Mouse (Mus musculus) stomach, postnatal 0 days (tissue): ENCODE measurements around the gene Ryk. TPM values are rescaled to one million over a fixed set of nuclear protein-coding genes. Genes with fewer than 3 reads are reported as not detected.

Experiments
- ATAC-seq: fragments of 200-750 bp; cut with Nextera tagmentation; 2 replicates; pipeline ENCODE4 v1.8.0; 2017; ENCODE audit not compliant: low FRiP score, low TSS enrichment
- DNase-seq: peaks from one replicate; pipeline ENCODE4 v3.0.0-alpha.2; 2016; ENCODE audit warnings: low spot score
- H3K27ac ChIP-seq: fragments of 300-500 bp; sonication (generic); replicated peaks from 2 replicates; pipeline ENCODE4 v1.5.1; 2014; ENCODE audit warnings: mild to moderate bottlenecking, control low read depth
- H3K27me3 ChIP-seq: fragments of 300-500 bp; sonication (generic); 2 replicates; pipeline ENCODE4 v1.6.1; 2014; ENCODE audit warnings: low read length; ENCODE audit not compliant: control insufficient read depth, insufficient read depth
- H3K36me3 ChIP-seq: fragments of 300-500 bp; sonication (generic); 2 replicates; pipeline ENCODE4 v1.6.1; 2014; ENCODE audit warnings: low read length, mixed read lengths; ENCODE audit not compliant: control insufficient read depth, insufficient read depth
- H3K4me1 ChIP-seq: fragments of 300-500 bp; sonication (generic); replicated peaks from 2 replicates; pipeline ENCODE4 v1.6.1; 2014; ENCODE audit warnings: antibody characterized with exemption; ENCODE audit not compliant: control insufficient read depth, insufficient read depth
- H3K4me2 ChIP-seq: fragments of 300-500 bp; sonication (generic); replicated peaks from 2 replicates; pipeline ENCODE4 v1.6.1; 2014; ENCODE audit warnings: low read depth, mild to moderate bottlenecking, control low read depth, moderate library complexity
- H3K4me3 ChIP-seq: fragments of 300-500 bp; sonication (generic); 2 replicates; pipeline ENCODE4 v1.5.1; 2014; ENCODE audit warnings: low read depth, low read length, control low read depth
- H3K9ac ChIP-seq: fragments of 300-500 bp; sonication (generic); 2 replicates; pipeline ENCODE4 v1.6.1; 2014; ENCODE audit warnings: mild to moderate bottlenecking, low read length, control low read depth, mixed read lengths
- H3K9me3 ChIP-seq: fragments of 300-500 bp; sonication (generic); 2 replicates; pipeline ENCODE4 v1.6.1; 2016; ENCODE audit warnings: low read length; ENCODE audit not compliant: control insufficient read depth
- CTCF ChIP-seq: IDR thresholded peaks from 2 replicates; pipeline ENCODE4 v1.5.1; 2016; ENCODE audit warnings: antibody characterized with exemption, low read depth, mild to moderate bottlenecking, moderate library complexity
- EP300 ChIP-seq: optimal IDR thresholded peaks from 2 replicates; pipeline ENCODE3; 2016; ENCODE audit warnings: antibody characterized with exemption
- WGBS: fragments of 180-500 bp; shearing (Covaris S2); extraction: QIAGEN DNeasy Blood & Tissue Kit; methylation state at CpG from one replicate; pipeline ENCODE4 v1.1.7; 2014; 5-methylcytosine and 5-hydroxymethylcytosine counted together
- polyA plus RNA-seq: library from polyadenylated mRNA; unstranded; fragments of >200 nt; fragmentation: Nextera tagmentation; extraction: Ambion mirVana; gene quantifications from 2 replicates; pipeline ENCODE4 v1.2.1, GENCODE M21; 2015

The Ryk gene
- polyA plus RNA-seq, 1 experiment from 2014 or later = 16.8 TPM

DNA sequence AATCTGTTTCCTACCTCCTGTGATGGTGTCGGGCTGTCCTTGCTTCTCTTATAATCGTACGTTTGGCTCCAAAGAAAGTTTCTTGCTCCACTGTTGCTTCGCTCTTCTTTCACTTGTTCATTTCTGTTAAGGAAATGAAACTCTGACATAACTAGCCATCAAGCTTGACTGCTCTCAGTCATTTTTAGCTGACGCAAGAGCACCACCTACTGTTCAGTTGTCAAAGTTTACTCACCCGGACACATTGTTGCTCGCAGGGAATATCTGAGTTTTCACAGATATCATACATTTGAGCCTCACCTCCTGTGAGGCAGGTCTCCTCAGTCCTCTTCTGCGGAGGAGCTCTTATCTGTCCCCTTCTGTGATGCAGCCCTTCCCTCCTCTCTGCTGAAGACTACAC lies 44.8 kb downstream of the Ryk start:
- DNase-seq (peak; percentile 68), ATAC-seq (0 out of 2 replicates have a peak, but pooled peaks have one; percentile 19)
- Histone ChIP-seq H3K36me3 (0 out of 2 replicates have a peak, but pooled peaks cover 6% of the 10 kb centered on the region), H3K4me1 (no peaks in the 10 kb centered on the region), H3K9me3 (no peaks in the 10 kb centered on the region), H3K9ac (no peak overlapping the region), H3K27ac (no peak overlapping the region), H3K4me3 (no peak overlapping the region), H3K4me2 (no peak overlapping the region), H3K27me3 (no peaks in the 10 kb centered on the region)
- TF ChIP-seq CTCF (peak; percentile 83), EP300 (no peak)
- WGBS = 58% methylated on average over 8 of the region's 8 CpGs

DNA sequence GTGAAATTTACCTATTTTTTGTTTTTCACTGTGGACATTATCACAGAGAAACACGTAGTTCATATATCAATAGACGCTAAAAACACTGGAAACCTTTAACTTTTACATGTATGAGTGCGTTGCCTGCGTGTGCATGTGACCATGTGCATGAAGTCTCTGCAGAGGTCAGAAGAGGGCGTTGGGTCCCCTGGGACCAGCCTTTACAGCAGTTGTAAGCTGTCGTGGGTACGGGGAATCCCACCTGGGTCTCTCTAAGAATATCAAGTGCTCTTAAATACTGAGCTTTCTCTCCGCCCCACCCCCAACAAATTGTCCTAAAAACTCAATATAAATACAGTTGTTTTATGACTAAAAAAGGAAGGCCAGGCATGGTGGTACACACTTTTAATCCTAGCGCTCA lies 50.0 kb downstream of the Ryk start:
- TF ChIP-seq CTCF (no peak), EP300 (no peak)
- Histone ChIP-seq H3K36me3 (no peaks in the 10 kb centered on the region; the same call in 1 of the 2 replicates), H3K9ac (no peak overlapping the region), H3K9me3 (no peaks in the 10 kb centered on the region), H3K27ac (no peak overlapping the region), H3K4me1 (no peaks in the 10 kb centered on the region), H3K4me2 (no peak overlapping the region), H3K27me3 (no peaks in the 10 kb centered on the region), H3K4me3 (no peak overlapping the region)
- no peak for ATAC-seq
- 86% methylated on average over 9 of the region's 9 CpGs for WGBS
- DNase-seq = no peak

DNA sequence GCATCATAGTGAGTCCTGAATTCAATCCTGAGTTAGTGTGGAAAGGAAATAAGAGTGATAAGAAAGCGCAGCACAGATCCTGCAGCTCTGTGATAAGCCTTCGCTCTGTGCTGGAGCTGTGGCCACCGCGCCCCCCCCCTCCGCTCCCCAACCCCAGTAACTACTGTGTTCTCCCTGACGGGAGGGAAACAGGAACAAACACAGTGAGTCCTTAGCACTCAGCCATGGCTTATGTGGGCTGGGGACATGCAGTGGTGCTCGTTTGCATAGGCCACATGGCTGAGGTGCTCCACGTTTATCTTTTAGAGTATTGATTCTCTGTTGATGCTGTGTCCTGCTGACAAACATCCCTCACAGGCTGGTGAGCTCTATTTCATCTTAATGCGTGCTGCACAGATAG lies 55.4 kb downstream of the Ryk start:
- no peak for ATAC-seq
- Histone ChIP-seq H3K27me3 (no peaks in the 10 kb centered on the region), H3K4me3 (no peak overlapping the region), H3K9me3 (no peaks in the 10 kb centered on the region), H3K4me1 (no peaks in the 10 kb centered on the region), H3K9ac (no peak overlapping the region), H3K27ac (no peak overlapping the region), H3K36me3 (peaks cover 8% of the 10 kb centered on the region; the same call in 1 of the 2 replicates), H3K4me2 (no peak overlapping the region)
- WGBS = 60% methylated on average over 9 of the region's 9 CpGs
- peak; percentile 28 for DNase-seq
- TF ChIP-seq EP300 = no peak
- no peak for TF ChIP-seq CTCF

DNA sequence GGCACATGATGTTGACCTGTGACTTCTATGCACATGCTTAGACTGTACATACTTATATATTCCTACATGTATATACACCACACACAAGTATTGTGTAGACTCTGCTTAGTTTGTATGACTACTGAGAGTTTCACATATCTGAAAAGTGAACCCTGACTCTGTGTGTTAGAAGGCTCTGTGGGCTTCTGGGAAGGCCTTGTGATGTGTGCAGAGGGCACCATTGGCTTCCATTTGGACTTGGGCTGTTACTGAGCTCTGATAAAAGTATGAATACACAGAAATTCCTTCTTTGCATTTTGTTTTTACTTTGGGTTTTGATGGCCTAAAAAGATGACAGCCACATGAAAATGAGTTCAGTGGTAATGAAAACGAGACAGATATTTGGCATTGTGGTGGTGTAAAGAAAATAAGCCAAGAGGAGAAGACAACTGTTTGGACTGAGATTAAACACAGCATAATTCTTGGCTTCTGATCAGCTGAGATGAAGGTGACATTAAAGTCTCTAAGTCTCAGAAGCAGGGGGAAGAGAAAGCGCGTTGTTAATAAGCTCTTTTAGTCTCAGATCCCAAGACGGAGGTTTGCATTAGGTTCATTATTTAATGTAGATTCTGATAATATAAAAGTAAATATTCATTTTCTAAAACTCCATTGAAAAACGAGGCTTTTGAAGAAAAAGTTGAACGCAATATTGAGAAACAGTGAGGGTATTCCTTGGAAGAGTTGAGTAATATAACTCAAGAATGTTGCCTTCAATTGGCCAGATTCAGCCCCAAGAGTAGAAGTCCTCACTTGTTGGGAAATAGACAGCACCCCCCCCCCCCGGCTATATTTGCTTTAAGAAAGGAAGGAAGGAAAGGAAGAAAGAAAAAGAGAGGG lies 58.0 kb downstream of the Ryk start:
- no peaks in the 10 kb centered on the region for H3K27me3 ChIP-seq
- DNase-seq (no peak), ATAC-seq (no peak)
- H3K4me2 ChIP-seq = no peak overlapping the region
- 63% methylated on average over 7 of the region's 7 CpGs for WGBS
- H3K36me3 ChIP-seq = peaks cover 8% of the 10 kb centered on the region; the same call in 1 of the 2 replicates
- H3K27ac ChIP-seq = no peak overlapping the region
- H3K4me1 ChIP-seq = no peaks in the 10 kb centered on the region
- no peak overlapping the region for H3K9ac ChIP-seq
- H3K4me3 ChIP-seq = no peak overlapping the region
- TF ChIP-seq EP300 (no peak), CTCF (no peak)
- no peaks in the 10 kb centered on the region for H3K9me3 ChIP-seq

DNA sequence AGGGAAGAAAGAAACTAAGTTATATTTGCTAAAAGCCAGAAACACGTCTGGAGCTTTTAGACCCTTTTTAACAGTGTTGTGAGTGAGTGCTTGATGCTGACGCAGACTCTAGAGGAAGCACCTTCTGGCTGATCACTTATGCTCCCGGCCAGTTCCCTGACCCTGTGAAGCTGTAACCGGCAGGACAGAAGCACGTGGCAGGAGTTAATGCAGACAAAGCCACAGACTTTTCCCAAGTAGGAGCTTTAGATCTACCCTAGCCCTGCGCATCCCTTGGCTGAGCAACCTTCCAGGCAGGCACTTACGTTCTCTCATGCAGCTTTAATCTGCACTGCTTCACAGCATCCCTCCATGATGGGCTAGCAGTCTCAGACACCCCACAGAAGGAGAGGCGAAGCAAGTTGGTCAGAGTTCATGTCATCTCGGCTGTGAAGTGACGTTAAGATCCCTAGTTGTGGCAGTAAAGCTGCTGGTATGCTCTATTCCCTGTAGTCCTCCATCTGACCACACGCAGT lies 58.7 kb downstream of the Ryk start:
- Histone ChIP-seq H3K4me3 (no peak overlapping the region), H3K27ac (no peak overlapping the region), H3K4me2 (no peak overlapping the region), H3K36me3 (peaks cover 12% of the 10 kb centered on the region; the same call in 1 of the 2 replicates), H3K9me3 (no peaks in the 10 kb centered on the region), H3K27me3 (no peaks in the 10 kb centered on the region), H3K9ac (no peak overlapping the region), H3K4me1 (no peaks in the 10 kb centered on the region)
- TF ChIP-seq CTCF = no peak
- no peak for TF ChIP-seq EP300
- WGBS = 85% methylated on average over 11 of the region's 11 CpGs
- no peak for DNase-seq
- ATAC-seq = no peak

DNA sequence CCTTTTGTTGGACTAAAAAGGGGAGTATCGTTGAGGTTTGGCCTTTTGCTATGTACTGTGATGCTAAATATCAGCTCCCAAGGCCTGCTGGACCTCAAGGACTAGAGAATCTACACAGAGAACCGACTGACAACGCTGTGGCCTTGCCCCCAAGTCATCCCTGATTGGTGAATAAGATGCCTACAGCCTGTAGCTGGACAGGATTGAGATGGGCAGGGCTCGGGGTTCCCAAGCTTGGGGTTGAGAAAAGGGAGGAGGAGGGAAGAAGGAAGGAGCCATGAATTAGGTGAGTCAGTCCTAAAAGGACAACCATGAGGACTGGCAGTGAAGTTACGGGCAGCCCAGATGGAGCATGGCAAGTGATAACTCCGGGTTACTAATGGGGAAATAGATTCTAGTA lies 65.2 kb downstream of the Ryk start:
- TF ChIP-seq CTCF (no peak), EP300 (no peak)
- no peaks in the 10 kb centered on the region for H3K9me3 ChIP-seq
- ATAC-seq = no peak
- WGBS = 85% methylated on average over 6 of the region's 6 CpGs
- peaks cover 13% of the 10 kb centered on the region; the same call in 1 of the 2 replicates for H3K36me3 ChIP-seq
- no peak overlapping the region for H3K9ac ChIP-seq
- no peak overlapping the region for H3K4me2 ChIP-seq
- H3K27ac ChIP-seq = no peak overlapping the region
- no peaks in the 10 kb centered on the region for H3K4me1 ChIP-seq
- no peaks in the 10 kb centered on the region for H3K27me3 ChIP-seq
- no peak overlapping the region for H3K4me3 ChIP-seq
- DNase-seq = no peak
